14 mouse cellular contexts compared by ENCODE assay signal in the genomic region with DNA sequence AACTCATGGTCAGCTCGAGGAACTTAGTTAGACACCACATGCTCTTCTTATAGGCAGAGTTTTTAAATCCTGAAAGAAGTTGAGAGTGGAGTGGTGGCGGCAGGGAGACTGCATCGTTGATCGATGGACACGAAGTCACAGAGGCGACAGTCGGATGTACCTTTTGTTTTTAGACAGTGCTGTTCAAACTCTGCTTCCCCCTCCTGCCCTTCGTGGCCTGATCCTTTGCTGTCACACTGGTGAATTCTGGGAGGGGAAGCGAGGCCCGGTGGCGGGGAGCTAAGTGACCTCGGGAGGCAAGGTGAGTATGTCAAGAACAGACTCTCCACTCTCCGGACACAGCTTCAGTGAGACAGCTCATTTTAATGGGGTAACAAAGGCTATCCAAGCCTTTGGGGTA.
"Had no signal": no experiment of that assay in that cellular context is flagged by ENCODE, and none has a peak within 500 bp of the region (broad histone marks: within the 10 kb centered on the region; RNA-seq: fewer than 3 reads in every experiment).

No protein-coding gene starts in this region.

- H3K9ac ChIP-seq: neural tube, embryonic 15.5 days; stomach, embryonic 15.5 days had no signal

- H3K4me1 ChIP-seq: neural tube, embryonic 15.5 days; stomach, embryonic 15.5 days had no signal

- H3K4me3 ChIP-seq: neural tube, embryonic 15.5 days; stomach, embryonic 15.5 days had no signal

- H3K9me3 ChIP-seq: neural tube, embryonic 15.5 days; stomach, embryonic 15.5 days had no signal

- DNase-seq: right cerebral cortex, adult 18-20 months; right cerebral cortex, postnatal 14 days; right cerebral cortex, postnatal 25 days; right cerebral cortex, postnatal 4 days; spleen, adult 18-20 months; thymus, adult 18-20 months; thymus, adult 2 months; thymus, postnatal 14 days; thymus, postnatal 25 days; thymus, postnatal 36 days; thymus, postnatal 4 days had no signal

- H3K36me3 ChIP-seq: neural tube, embryonic 15.5 days; stomach, embryonic 15.5 days had no signal

- H3K27ac ChIP-seq: neural tube, embryonic 15.5 days; stomach, embryonic 15.5 days; stomach, postnatal 0 days had no signal

- H3K4me2 ChIP-seq: neural tube, embryonic 15.5 days; stomach, embryonic 15.5 days had no signal

- H3K27me3 ChIP-seq: neural tube, embryonic 15.5 days; stomach, embryonic 15.5 days had no signal
